In the genomic region with DNA sequence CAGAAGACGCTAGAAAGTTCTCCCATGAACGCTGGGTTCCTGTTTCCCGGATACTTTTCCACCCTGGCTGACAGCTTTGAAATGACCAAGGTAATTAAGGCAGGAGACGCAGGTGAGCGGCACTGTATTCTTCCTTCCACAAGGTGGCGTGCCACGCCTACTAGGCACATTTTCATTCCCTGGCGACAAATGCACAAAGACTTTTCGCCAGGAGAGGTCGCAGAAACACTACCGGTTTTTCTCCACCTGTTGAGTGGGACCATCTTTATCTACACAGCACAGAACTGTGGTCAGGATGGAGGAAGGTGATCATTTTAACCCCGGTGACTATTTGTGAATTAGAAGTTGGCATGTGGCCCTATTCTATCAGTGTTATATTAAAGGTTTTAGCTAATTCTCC, we compare ENCODE assay signal across 8 mouse cellular contexts. TPM values are rescaled to one million over a fixed set of nuclear protein-coding genes. Genes with fewer than 3 reads are reported as not detected.
DNase-seq lines count a peak whose midpoint lies in the region; ATAC-seq and TF ChIP-seq lines count a peak whose summit lies in the region.

No protein-coding gene starts in this region.

- no peak overlapping the region for H3K9ac ChIP-seq in hindbrain, embryonic 12.5 days
- no peak overlapping the region for H3K9ac ChIP-seq in limb, embryonic 12.5 days (replicated peaks)
- no peak overlapping the region for H3K9ac ChIP-seq in midbrain, postnatal 0 days (replicated peaks; ENCODE audit: low read length, poor library complexity, severe bottlenecking)

- H3K9me3 ChIP-seq in hindbrain, embryonic 10.5 days: no peaks in the 10 kb centered on the region
- no peaks in the 10 kb centered on the region; the same call in 1 of the 2 replicates for H3K9me3 ChIP-seq in hindbrain, embryonic 12.5 days (replicated peaks)
- H3K9me3 ChIP-seq in limb, embryonic 12.5 days: no peaks in the 10 kb centered on the region
- no peaks in the 10 kb centered on the region for H3K9me3 ChIP-seq in midbrain, postnatal 0 days (ENCODE audit: low read length)

- no peak overlapping the region for H3K27ac ChIP-seq in hindbrain, embryonic 10.5 days
- H3K27ac ChIP-seq in hindbrain, embryonic 12.5 days: no peak overlapping the region
- no peak overlapping the region for H3K27ac ChIP-seq in limb, embryonic 12.5 days
- H3K27ac ChIP-seq in midbrain, postnatal 0 days (ENCODE audit: low read depth, low read length): no peak overlapping the region

- H3K4me3 ChIP-seq in hindbrain, embryonic 10.5 days: no peak overlapping the region
- no peak overlapping the region for H3K4me3 ChIP-seq in hindbrain, embryonic 12.5 days
- no peak overlapping the region for H3K4me3 ChIP-seq in limb, embryonic 12.5 days (replicated peaks)
- H3K4me3 ChIP-seq in midbrain, postnatal 0 days (ENCODE audit: low read depth, low read length): no peak overlapping the region

- H3K4me2 ChIP-seq in hindbrain, embryonic 12.5 days (replicated peaks): no peak overlapping the region
- H3K4me2 ChIP-seq in limb, embryonic 12.5 days: no peak overlapping the region
- no peak overlapping the region for H3K4me2 ChIP-seq in midbrain, postnatal 0 days (ENCODE audit: low read depth, low read length, poor library complexity, severe bottlenecking)

- 0 out of 2 replicates have a peak, but pooled peaks cover 4% of the 10 kb centered on the region for H3K4me1 ChIP-seq in hindbrain, embryonic 10.5 days (replicated peaks)
- H3K4me1 ChIP-seq in hindbrain, embryonic 12.5 days: no peaks in the 10 kb centered on the region
- H3K4me1 ChIP-seq in limb, embryonic 12.5 days (replicated peaks): no peaks in the 10 kb centered on the region
- no peaks in the 10 kb centered on the region for H3K4me1 ChIP-seq in midbrain, postnatal 0 days (ENCODE audit: insufficient read depth, low read length)

- peak; percentile 100 for TF ChIP-seq CTCF in midbrain, postnatal 0 days (IDR thresholded peaks at IDR 0.05)

- H3K36me3 ChIP-seq in hindbrain, embryonic 10.5 days: no peaks in the 10 kb centered on the region
- H3K36me3 ChIP-seq in hindbrain, embryonic 12.5 days: no peaks in the 10 kb centered on the region
- no peaks in the 10 kb centered on the region for H3K36me3 ChIP-seq in limb, embryonic 12.5 days
- no peaks in the 10 kb centered on the region for H3K36me3 ChIP-seq in midbrain, postnatal 0 days (ENCODE audit: insufficient read depth, low read length)

- 4% methylated on average over 12 of the region's 12 CpGs for WGBS in hindbrain, embryonic 10.5 days
- WGBS in hindbrain, embryonic 12.5 days: 4% methylated on average over 12 of the region's 12 CpGs
- WGBS in limb, embryonic 12.5 days: 3% methylated on average over 12 of the region's 12 CpGs
- 3% methylated on average over 12 of the region's 12 CpGs for WGBS in midbrain, postnatal 0 days

- H3K27me3 ChIP-seq in hindbrain, embryonic 10.5 days (ENCODE audit: insufficient read depth, poor library complexity, severe bottlenecking): no peaks in the 10 kb centered on the region
- H3K27me3 ChIP-seq in hindbrain, embryonic 12.5 days: no peaks in the 10 kb centered on the region
- H3K27me3 ChIP-seq in limb, embryonic 12.5 days: no peaks in the 10 kb centered on the region
- no peaks in the 10 kb centered on the region for H3K27me3 ChIP-seq in midbrain, postnatal 0 days (ENCODE audit: insufficient read depth, low read length)

- peak; percentile 79 for DNase-seq in hindbrain, embryonic 10.5 days (ENCODE audit: low spot score)
- peak; percentile 81 for DNase-seq in embryo, embryonic 9.5 days (ENCODE audit: extremely low spot score)
- DNase-seq in heart, adult 18-20 months: peak; percentile 75 to 88
- DNase-seq in kidney, adult 9 months: peak; percentile 94
- DNase-seq in midbrain, postnatal 0 days (ENCODE audit: low spot score): peak; percentile 91
- DNase-seq in spleen, postnatal 14 days (ENCODE audit: low spot score in 2 of 2): peak; percentile 12 to 49

- ATAC-seq in hindbrain, embryonic 12.5 days (ENCODE audit: low FRiP score): no peak
- 0 out of 2 replicates have a peak, but pooled peaks have one; percentile 42 for ATAC-seq in limb, embryonic 12.5 days (ENCODE audit: insufficient number of reproducible peaks, insufficient read depth, low FRiP score, low TSS enrichment, low read depth)
- 0 out of 2 replicates have a peak, but pooled peaks have one; percentile 31 for ATAC-seq in midbrain, postnatal 0 days (ENCODE audit: low FRiP score)

RNA-seq across cellular contexts. Expression of a gene that starts 15.6 kb away (rescaled TPM):
- 22.2 and 22.6 TPM in 2 replicates for polyA plus RNA-seq in hindbrain, embryonic 10.5 days (2016; fragmentation: Nextera tagmentation; extraction: Ambion mirVana)
- 31.4 and 34.1 TPM in 2 replicates for polyA plus RNA-seq in hindbrain, embryonic 12.5 days (2016; fragmentation: Nextera tagmentation; extraction: Ambion mirVana)
- 1 to 10 TPM; 3.3 to 4.2 TPM for total RNA-seq in heart, adult 18-20 months (2021)
- 35.6 TPM in 2 replicates for polyA plus RNA-seq in limb, embryonic 12.5 days (2016; fragmentation: Nextera tagmentation; extraction: Ambion mirVana)
- total RNA-seq in midbrain, postnatal 0 days (2014; rRNA removed): 16.2 and 22.1 TPM in 2 replicates
- 26.7 and 32.7 TPM in 2 replicates for polyA plus RNA-seq in midbrain, postnatal 0 days (2015; fragmentation: Nextera tagmentation; extraction: Ambion mirVana)

RNA-seq across cellular contexts. Expression of a gene that starts 40.9 kb away (rescaled TPM):
- polyA plus RNA-seq in hindbrain, embryonic 10.5 days (2016; fragmentation: Nextera tagmentation; extraction: Ambion mirVana): 250 and 288 TPM in 2 replicates
- polyA plus RNA-seq in hindbrain, embryonic 12.5 days (2016; fragmentation: Nextera tagmentation; extraction: Ambion mirVana): 181 and 182 TPM in 2 replicates
- 10 to 100 TPM; 93.5 to 97.6 TPM for total RNA-seq in heart, adult 18-20 months (2021)
- 217 and 222 TPM in 2 replicates for polyA plus RNA-seq in limb, embryonic 12.5 days (2016; fragmentation: Nextera tagmentation; extraction: Ambion mirVana)
- 149 and 190 TPM in 2 replicates for total RNA-seq in midbrain, postnatal 0 days (2014; rRNA removed)
- polyA plus RNA-seq in midbrain, postnatal 0 days (2015; fragmentation: Nextera tagmentation; extraction: Ambion mirVana): 236 TPM in 2 replicates

Comparison
In these comparisons a context has a peak if more than half of its experiments do, and no peak if none do; other contexts are left out.
1. DNase-seq: peak in every context shown above with its lines; median percentile 94 in kidney, adult 9 months; 91 in midbrain, postnatal 0 days; 82 in heart, adult 18-20 months; 81 in embryo, embryonic 9.5 days; 79 in hindbrain, embryonic 10.5 days; 30 in spleen, postnatal 14 days.